Mouse (Mus musculus) midbrain, embryonic 11.5 days (tissue): ENCODE data around the gene Vps37c. TPM values are rescaled to one million over a fixed set of nuclear protein-coding genes. Genes with fewer than 3 reads are reported as not detected.
A peak's percentile ranks its signal among the peaks of the same experiment; 100 is the strongest.

Source experiments
- ATAC-seq: fragments of 200-750 bp; cut with Nextera tagmentation; 2 replicates; pipeline ENCODE4 v1.8.0; 2017; ENCODE audit warnings: moderate TSS enrichment, moderate library complexity; ENCODE audit not compliant: low FRiP score
- DNase-seq: peaks from one replicate; pipeline ENCODE4 v3.0.0; 2015; ENCODE audit warnings: low spot score; ENCODE audit errors: missing footprints
- H3K27ac ChIP-seq: fragments of 300-500 bp; sonication (generic); 2 replicates; pipeline ENCODE4 v1.5.1; 2014; ENCODE audit warnings: low read depth, low read length
- H3K27me3 ChIP-seq: fragments of 300-500 bp; sonication (generic); 2 replicates; pipeline ENCODE4 v1.6.1; 2014; ENCODE audit warnings: mild to moderate bottlenecking, low read length, moderate library complexity, mixed read lengths; ENCODE audit not compliant: control insufficient read depth, insufficient read depth
- H3K36me3 ChIP-seq: fragments of 300-500 bp; sonication (generic); 2 replicates; pipeline ENCODE4 v1.6.1; 2014; ENCODE audit warnings: mild to moderate bottlenecking, low read length, moderate library complexity, mixed read lengths; ENCODE audit not compliant: control insufficient read depth, insufficient read depth
- H3K4me1 ChIP-seq: fragments of 300-500 bp; sonication (generic); 2 replicates; pipeline ENCODE4 v1.6.1; 2014; ENCODE audit warnings: low read length; ENCODE audit not compliant: control insufficient read depth, insufficient read depth
- H3K4me2 ChIP-seq: fragments of 300-500 bp; sonication (generic); 2 replicates; pipeline ENCODE4 v1.6.1; 2014; ENCODE audit warnings: mild to moderate bottlenecking, moderate library complexity
- H3K4me3 ChIP-seq: fragments of 300-500 bp; sonication (generic); 2 replicates; pipeline ENCODE4 v1.5.1; 2014; ENCODE audit warnings: low read depth, low read length
- H3K9ac ChIP-seq: fragments of 300-500 bp; sonication (generic); 2 replicates; pipeline ENCODE4 v1.6.1; 2014; ENCODE audit warnings: low read length
- H3K9me3 ChIP-seq: fragments of 300-500 bp; sonication (generic); 2 replicates; pipeline ENCODE4 v1.6.1; 2016; ENCODE audit warnings: low read length; ENCODE audit not compliant: control insufficient read depth
- WGBS: fragments of 180-500 bp; shearing (Covaris S2); extraction: QIAGEN DNeasy Blood & Tissue Kit; methylation state at CpG from one replicate; pipeline ENCODE4 v1.1.7; 2014; 5-methylcytosine and 5-hydroxymethylcytosine counted together
- polyA plus RNA-seq: library from polyadenylated mRNA; unstranded; fragments of >200 nt; fragmentation: Nextera tagmentation; extraction: Ambion mirVana; gene quantifications from 2 replicates; pipeline ENCODE4 v1.2.1, GENCODE M21; 2014

Vps37c gene
- polyA plus RNA-seq, 1 experiment from 2014 or later: 26.0 TPM

- Histone ChIP-seq H3K4me1 (peaks cover under 1% of the 10 kb centered on the region; the same call in 1 of the 2 replicates), H3K27ac (no peak overlapping the region), H3K27me3 (no peaks in the 10 kb centered on the region), H3K9me3 (no peaks in the 10 kb centered on the region), H3K9ac (no peak overlapping the region), H3K4me3 (no peak overlapping the region), H3K4me2 (no peak overlapping the region), H3K36me3 (peaks cover 19% of the 10 kb centered on the region)
- DNase-seq: peak; percentile 82
- WGBS: 52% methylated on average over 4 of the region's 4 CpGs
- ATAC-seq: peak; percentile 62; the same call in 1 of the 2 replicates
These were observed 26.3 kb downstream of the Vps37c start for GRCm38 (mm10) chr19:10714682-10715475.

- no peak overlapping the region for H3K27ac ChIP-seq
- H3K27me3 ChIP-seq: no peaks in the 10 kb centered on the region
- H3K36me3 ChIP-seq: peaks cover 16% of the 10 kb centered on the region
- WGBS: 90% methylated on average over 6 of the region's 6 CpGs
- DNase-seq: peak; percentile 80
- no peaks in the 10 kb centered on the region for H3K9me3 ChIP-seq
- H3K9ac ChIP-seq: no peak overlapping the region
- no peak for ATAC-seq
- no peak overlapping the region for H3K4me3 ChIP-seq
- H3K4me2 ChIP-seq: no peak overlapping the region
- H3K4me1 ChIP-seq: no peaks in the 10 kb centered on the region
These were observed 26.9 kb downstream of the Vps37c start for GRCm38 (mm10) chr19:10715476-10715875.

DNA sequence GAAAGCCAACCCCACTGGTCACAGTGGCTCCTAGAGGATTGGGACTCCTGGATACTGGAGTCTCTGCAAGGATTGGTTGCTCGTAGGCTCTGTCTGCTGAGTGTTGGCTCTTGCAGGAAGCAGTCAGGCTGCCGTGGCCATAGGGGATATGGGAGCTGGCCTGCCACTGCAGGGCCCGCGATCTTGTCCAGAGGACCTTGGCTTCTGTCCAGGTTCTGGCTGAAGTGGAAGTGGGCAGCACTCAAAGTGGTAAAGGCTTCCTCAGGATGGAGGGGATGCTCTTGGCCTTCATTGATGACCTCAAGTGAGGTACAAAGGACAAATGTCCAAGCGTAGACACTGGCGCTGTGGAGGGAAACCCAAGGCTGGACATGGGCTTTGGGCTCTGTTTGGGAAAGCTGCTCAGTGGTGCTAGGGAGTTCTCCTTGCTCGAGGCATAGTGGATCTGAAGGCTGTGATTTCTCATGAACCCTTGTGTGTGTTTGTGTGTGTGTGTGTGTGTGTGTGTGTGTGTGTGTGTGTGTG, 29.8 kb downstream of the Vps37c start:
- DNase-seq: peak; percentile 75
- H3K9ac ChIP-seq: no peak overlapping the region
- no peak overlapping the region for H3K4me3 ChIP-seq
- H3K4me2 ChIP-seq: no peak overlapping the region
- H3K27ac ChIP-seq: no peak overlapping the region
- ATAC-seq: no peak
- H3K36me3 ChIP-seq: 0 out of 2 replicates have a peak, but pooled peaks cover 2% of the 10 kb centered on the region
- H3K4me1 ChIP-seq: peaks cover 4% of the 10 kb centered on the region
- H3K27me3 ChIP-seq: no peaks in the 10 kb centered on the region
- 86% methylated on average over 7 of the region's 7 CpGs for WGBS
- H3K9me3 ChIP-seq: no peaks in the 10 kb centered on the region

- Histone ChIP-seq H3K36me3 (no peaks in the 10 kb centered on the region), H3K4me2 (no peak overlapping the region), H3K9me3 (no peaks in the 10 kb centered on the region), H3K4me3 (no peak overlapping the region), H3K27ac (no peak overlapping the region), H3K9ac (no peak overlapping the region), H3K27me3 (no peaks in the 10 kb centered on the region), H3K4me1 (peaks cover 9% of the 10 kb centered on the region)
- 61% methylated on average over 2 of the region's 2 CpGs for WGBS
- 0 out of 2 replicates have a peak, but pooled peaks have one; percentile 14 for ATAC-seq
- DNase-seq: no peak
These were observed 31.2 kb downstream of the Vps37c start for GRCm38 (mm10) chr19:10719751-10720150.

DNA sequence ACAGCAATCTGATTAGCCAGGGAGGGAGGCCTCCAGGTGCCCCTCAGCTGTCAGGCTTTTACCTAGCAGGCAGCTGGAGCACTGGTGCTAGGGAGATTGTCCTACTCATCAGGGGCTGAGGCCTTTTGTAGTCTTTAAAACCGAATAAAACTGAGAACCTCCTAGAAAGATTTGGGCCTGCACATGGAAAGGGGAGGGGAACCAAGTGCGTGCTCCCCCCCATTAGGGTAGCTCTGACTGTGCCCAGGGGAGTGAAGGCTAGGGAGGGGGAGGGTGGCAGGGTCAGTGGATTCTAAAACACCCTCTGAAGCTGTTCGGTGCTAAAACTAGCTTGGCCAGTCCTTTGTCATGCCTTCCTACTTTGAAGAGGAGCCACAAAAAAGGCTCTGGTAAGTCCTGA, 32.0 kb downstream of the Vps37c start:
- DNase-seq (no peak), ATAC-seq (no peak)
- 26% methylated on average over 3 of the region's 3 CpGs for WGBS
- peaks cover 9% of the 10 kb centered on the region for H3K4me1 ChIP-seq
- H3K27ac ChIP-seq: no peak overlapping the region
- H3K36me3 ChIP-seq: no peaks in the 10 kb centered on the region
- no peak overlapping the region for H3K4me2 ChIP-seq
- no peak overlapping the region for H3K9ac ChIP-seq
- H3K27me3 ChIP-seq: no peaks in the 10 kb centered on the region
- no peaks in the 10 kb centered on the region for H3K9me3 ChIP-seq
- H3K4me3 ChIP-seq: no peak overlapping the region

DNA sequence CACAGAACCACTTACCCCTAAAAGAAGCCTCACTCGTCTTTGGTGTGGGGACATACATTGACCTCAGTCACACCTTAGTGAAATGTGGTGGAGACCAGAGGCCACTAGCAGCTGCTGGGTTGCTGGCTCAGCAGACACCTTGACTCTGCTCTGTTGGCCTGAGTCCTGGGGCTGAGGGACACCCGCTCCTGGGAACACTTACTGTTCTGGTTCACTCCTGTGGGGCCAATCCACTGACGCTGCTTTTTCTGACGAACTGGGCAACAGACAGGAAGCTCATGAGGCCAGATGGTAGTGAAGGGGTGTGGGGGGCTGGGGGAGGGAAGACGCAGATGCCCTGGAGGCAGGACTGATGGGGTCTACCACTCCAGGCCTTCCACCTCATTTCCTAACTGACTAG, 32.5 kb downstream of the Vps37c start:
- H3K4me3 ChIP-seq: no peak overlapping the region
- H3K9me3 ChIP-seq: no peaks in the 10 kb centered on the region
- ATAC-seq (no peak), DNase-seq (no peak)
- H3K36me3 ChIP-seq: no peaks in the 10 kb centered on the region
- 80% methylated on average over 5 of the region's 5 CpGs for WGBS
- no peak overlapping the region for H3K27ac ChIP-seq
- no peak overlapping the region for H3K9ac ChIP-seq
- no peak overlapping the region for H3K4me2 ChIP-seq
- H3K4me1 ChIP-seq: peaks cover 9% of the 10 kb centered on the region
- H3K27me3 ChIP-seq: no peaks in the 10 kb centered on the region

DNA sequence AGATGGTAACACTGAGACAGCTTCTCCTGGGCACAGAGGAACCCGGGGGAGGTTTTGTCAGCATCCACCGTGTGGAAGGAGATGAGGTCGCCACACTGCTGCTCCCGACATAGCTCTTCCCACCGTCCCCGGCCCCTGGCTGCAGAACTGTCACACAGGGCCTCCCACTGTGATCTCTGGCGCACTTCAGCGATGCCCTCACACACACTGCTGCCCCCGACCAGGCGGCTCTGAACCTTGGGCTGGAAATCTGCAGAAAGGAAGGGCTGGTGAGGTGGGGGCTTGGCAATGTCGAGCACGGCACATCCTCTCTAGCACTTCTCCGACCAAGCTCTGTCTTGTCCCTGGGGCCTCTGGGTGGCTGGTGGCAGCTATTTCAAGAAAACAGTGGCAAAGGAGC, 34.5 kb downstream of the Vps37c start:
- H3K27me3 ChIP-seq: no peaks in the 10 kb centered on the region
- ATAC-seq (no peak), DNase-seq (peak; percentile 79)
- H3K9ac ChIP-seq: no peak overlapping the region
- no peak overlapping the region for H3K4me3 ChIP-seq
- WGBS: 23% methylated on average over 13 of the region's 13 CpGs
- H3K36me3 ChIP-seq: no peaks in the 10 kb centered on the region
- H3K4me1 ChIP-seq: peaks cover 9% of the 10 kb centered on the region
- no peak overlapping the region for H3K4me2 ChIP-seq
- no peak overlapping the region for H3K27ac ChIP-seq
- no peaks in the 10 kb centered on the region for H3K9me3 ChIP-seq

DNA sequence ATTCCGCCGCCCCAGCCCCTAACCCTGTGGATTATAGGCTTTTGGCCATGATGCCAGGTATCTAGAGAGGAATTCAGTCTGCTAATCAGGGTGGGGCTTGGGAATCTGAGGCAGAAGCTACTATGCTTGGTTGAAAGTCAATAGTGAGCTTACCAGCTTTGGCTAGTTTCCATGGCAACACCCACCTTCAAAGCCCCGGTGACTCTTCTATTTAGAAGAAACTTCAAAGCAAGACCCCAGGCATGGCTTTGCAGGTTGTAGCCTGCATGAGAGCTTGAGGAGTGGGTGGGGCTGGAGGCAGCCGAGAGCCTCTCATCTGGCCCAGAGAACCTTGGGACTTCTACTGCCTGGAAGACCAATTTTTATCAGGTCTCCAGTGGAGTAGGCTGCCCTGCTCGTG, 35.1 kb downstream of the Vps37c start:
- WGBS: 21% methylated on average over 5 of the region's 5 CpGs
- Histone ChIP-seq H3K4me2 (no peak overlapping the region), H3K4me3 (no peak overlapping the region), H3K4me1 (peaks cover 9% of the 10 kb centered on the region), H3K9ac (no peak overlapping the region), H3K27ac (no peak overlapping the region), H3K27me3 (no peaks in the 10 kb centered on the region), H3K36me3 (no peaks in the 10 kb centered on the region), H3K9me3 (no peaks in the 10 kb centered on the region)
- peak; percentile 12; the same call in 1 of the 2 replicates for ATAC-seq
- DNase-seq: peak; percentile 85

GRCm38 (mm10) chr19:10724629-10725363, 36.3 kb downstream of the Vps37c start:
- Histone ChIP-seq H3K9ac (no peak overlapping the region), H3K36me3 (no peaks in the 10 kb centered on the region), H3K4me1 (peaks cover 9% of the 10 kb centered on the region), H3K4me2 (no peak overlapping the region), H3K9me3 (no peaks in the 10 kb centered on the region), H3K4me3 (no peak overlapping the region), H3K27me3 (no peaks in the 10 kb centered on the region), H3K27ac (no peak overlapping the region)
- no peak for ATAC-seq
- DNase-seq: peak; percentile 41
- 75% methylated on average over 13 of the region's 13 CpGs for WGBS
